Mouse (Mus musculus) kidney, embryonic 16.5 days (tissue): Measurements from ENCODE around the gene Xylt1. TPM values are rescaled to one million over a fixed set of nuclear protein-coding genes. Genes with fewer than 3 reads are reported as not detected.

Experiments used
- ATAC-seq: fragments of 200-750 bp; cut with Nextera tagmentation; 2 replicates; pipeline ENCODE4 v1.8.0; 2017; ENCODE audit warnings: moderate TSS enrichment; ENCODE audit not compliant: low FRiP score, low TSS enrichment
- H3K27ac ChIP-seq: fragments of 300-500 bp; sonication (generic); 2 replicates; pipeline ENCODE4 v1.5.1; 2014; ENCODE audit warnings: low read length
- H3K27me3 ChIP-seq: fragments of 300-500 bp; sonication (generic); 2 replicates; pipeline ENCODE4 v1.6.1; 2014; ENCODE audit warnings: low read length, control low read depth, mixed read lengths; ENCODE audit not compliant: insufficient read depth
- H3K36me3 ChIP-seq: fragments of 300-500 bp; sonication (generic); 2 replicates; pipeline ENCODE4 v1.6.1; 2014; ENCODE audit warnings: low read length, control low read depth, mixed read lengths; ENCODE audit not compliant: insufficient read depth
- H3K4me1 ChIP-seq: fragments of 300-500 bp; sonication (generic); 2 replicates; pipeline ENCODE4 v1.6.1; 2014; ENCODE audit warnings: low read length, control low read depth, mixed read lengths; ENCODE audit not compliant: insufficient read depth
- H3K4me2 ChIP-seq: fragments of 300-500 bp; sonication (generic); replicated peaks from 2 replicates; pipeline ENCODE4 v1.6.1; 2014; ENCODE audit warnings: low read depth, low read length
- H3K4me3 ChIP-seq: fragments of 300-500 bp; sonication (generic); 2 replicates; pipeline ENCODE4 v1.5.1; 2014; ENCODE audit warnings: mild to moderate bottlenecking, low read length
- H3K9ac ChIP-seq: fragments of 300-500 bp; sonication (generic); replicated peaks from 2 replicates; pipeline ENCODE4 v1.6.1; 2014; ENCODE audit warnings: low read length
- H3K9me3 ChIP-seq: fragments of 300-500 bp; sonication (generic); 2 replicates; pipeline ENCODE4 v1.6.1; 2016; ENCODE audit warnings: low read length, control low read depth
- WGBS: fragments of 180-500 bp; shearing (Covaris S2); extraction: QIAGEN DNeasy Blood & Tissue Kit; methylation state at CpG from one replicate; pipeline ENCODE4 v1.1.7; 2014; 5-methylcytosine and 5-hydroxymethylcytosine counted together
- polyA plus RNA-seq: library from polyadenylated mRNA; unstranded; fragments of >200 nt; fragmentation: Nextera tagmentation; extraction: Ambion mirVana; gene quantifications from 2 replicates; pipeline ENCODE4 v1.2.1, GENCODE M21; 2015

Gene Xylt1
- polyA plus RNA-seq, 1 experiment from 2014 or later: 1.6 TPM

DNA sequence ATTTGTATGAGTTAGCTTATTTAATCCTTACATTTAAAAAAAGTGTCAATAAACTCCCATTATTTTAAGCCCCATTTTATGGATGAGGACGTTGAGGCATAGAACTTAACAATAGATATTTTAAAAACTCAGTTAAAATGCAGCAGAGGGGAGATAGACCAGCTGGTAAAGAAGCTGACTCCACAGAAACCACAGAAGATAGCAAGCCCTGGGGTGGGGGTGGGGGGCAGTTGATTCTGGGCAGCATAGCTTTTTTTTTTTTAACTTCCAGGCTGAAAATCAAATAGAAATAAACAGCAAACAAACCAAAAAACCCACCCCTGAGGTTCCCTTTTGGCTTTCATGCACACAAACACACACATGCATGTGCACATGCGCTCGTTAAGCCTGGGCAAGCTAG is 3.6 kb upstream of the Xylt1 start:
- WGBS: 85% methylated on average over 3 of the region's 3 CpGs
- no peak overlapping the region for H3K9ac ChIP-seq
- H3K36me3 ChIP-seq: no peaks in the 10 kb centered on the region
- H3K4me1 ChIP-seq: peaks cover 22% of the 10 kb centered on the region
- H3K9me3 ChIP-seq: no peaks in the 10 kb centered on the region
- no peak overlapping the region for H3K4me3 ChIP-seq
- no peak for ATAC-seq
- no peak overlapping the region for H3K27ac ChIP-seq
- H3K4me2 ChIP-seq: no peak overlapping the region
- no peaks in the 10 kb centered on the region; the same call in 1 of the 2 replicates for H3K27me3 ChIP-seq

DNA sequence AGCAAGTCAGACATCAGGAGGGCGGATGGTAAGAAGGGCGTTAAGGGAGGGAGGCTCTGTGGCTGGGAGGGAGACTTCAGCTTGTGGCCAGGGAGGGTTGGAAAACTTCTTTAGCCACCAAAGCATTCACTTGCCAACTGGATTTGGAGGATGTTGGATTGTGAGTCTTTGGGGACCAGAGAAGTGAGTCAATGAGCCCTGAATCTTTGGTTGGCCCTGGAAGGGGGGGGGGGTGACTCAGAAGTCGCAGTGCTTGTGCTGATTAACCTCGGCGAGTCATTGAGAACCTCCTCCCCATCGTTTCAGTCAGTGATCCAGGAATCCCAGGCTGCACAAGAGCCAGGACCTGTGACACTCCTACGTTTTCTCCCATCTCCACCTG is 752 bp upstream of the Xylt1 start:
- no peaks in the 10 kb centered on the region for H3K36me3 ChIP-seq
- peaks cover 41% of the 10 kb centered on the region for H3K4me1 ChIP-seq
- no peak for ATAC-seq
- WGBS: 5% methylated on average over 7 of the region's 7 CpGs
- H3K27me3 ChIP-seq: no peaks in the 10 kb centered on the region; the same call in 1 of the 2 replicates
- no peaks in the 10 kb centered on the region for H3K9me3 ChIP-seq
- no peak overlapping the region; the same call in 1 of the 2 replicates for H3K27ac ChIP-seq
- H3K4me3 ChIP-seq: peak overlapping the region; percentile 83
- H3K4me2 ChIP-seq: peak overlapping the region; percentile 89
- H3K9ac ChIP-seq: peak overlapping the region; percentile 87

DNA sequence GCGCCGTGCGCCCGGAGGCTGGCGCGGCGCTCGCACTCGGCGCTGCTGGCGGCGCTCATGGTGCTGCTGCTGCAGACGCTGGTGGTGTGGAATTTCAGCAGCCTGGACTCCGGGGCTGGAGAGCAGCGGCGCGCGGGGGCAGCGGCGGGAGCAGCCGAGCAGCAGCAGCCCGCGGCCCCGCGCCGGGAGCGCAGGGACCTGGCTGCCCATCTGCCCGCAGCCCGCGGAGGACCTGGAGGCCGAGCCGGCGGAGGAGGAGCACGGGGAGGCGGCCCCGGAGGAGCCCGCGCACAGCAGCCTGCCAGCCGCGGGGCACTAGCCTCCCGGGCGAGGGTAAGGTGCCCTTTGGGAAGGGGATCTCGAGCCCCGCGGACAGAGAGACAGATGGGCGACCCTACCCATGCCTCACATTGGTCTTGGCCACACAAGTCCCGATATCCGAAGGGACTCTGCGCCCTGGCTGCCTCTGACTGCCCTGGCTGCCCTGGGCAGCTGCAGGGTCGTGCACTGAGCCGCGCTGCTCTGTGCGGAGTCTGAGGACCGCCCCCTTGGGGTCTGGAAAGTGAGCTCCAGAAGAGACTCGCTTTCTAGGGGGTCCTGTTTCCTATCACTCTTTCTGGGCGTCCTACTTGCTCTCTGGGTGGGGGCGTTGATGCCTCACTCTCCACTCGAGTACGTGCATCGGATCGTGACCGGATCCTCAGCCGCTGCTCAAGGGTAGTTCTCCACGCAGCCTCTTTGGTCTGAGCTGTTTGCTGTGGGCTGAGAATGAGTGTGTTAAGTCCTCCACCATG is 606 bp downstream of the Xylt1 start:
- ATAC-seq: peak; percentile 64
- peaks cover 41% of the 10 kb centered on the region for H3K4me1 ChIP-seq

DNA sequence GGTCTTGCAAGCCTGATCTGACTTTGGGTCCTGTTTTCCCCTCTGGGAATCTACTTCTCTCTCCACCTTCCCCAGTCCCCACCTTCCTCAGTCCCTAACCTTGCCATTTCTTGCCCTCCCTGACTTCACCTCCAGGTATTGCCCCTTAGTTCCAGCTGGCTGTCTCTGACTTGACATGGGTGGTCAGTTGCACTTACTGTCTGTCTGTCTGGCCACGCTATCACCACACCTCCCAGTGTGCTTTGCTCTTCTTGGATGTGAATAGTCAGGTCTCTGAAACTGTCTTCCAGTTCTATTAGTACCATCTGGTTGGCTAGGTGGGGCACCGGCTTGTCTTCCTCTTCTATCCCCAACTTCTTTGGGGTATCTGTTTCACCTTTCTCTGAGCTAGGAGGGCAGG is 1.2 kb downstream of the Xylt1 start:
- peak overlapping the region; percentile 89 for H3K4me2 ChIP-seq
- H3K27me3 ChIP-seq: no peaks in the 10 kb centered on the region; the same call in 1 of the 2 replicates
- H3K4me3 ChIP-seq: peak overlapping the region; percentile 83
- no peak overlapping the region for H3K27ac ChIP-seq
- WGBS: 28% methylated on average over 2 of the region's 2 CpGs
- no peaks in the 10 kb centered on the region for H3K9me3 ChIP-seq
- no peaks in the 10 kb centered on the region for H3K36me3 ChIP-seq
- peaks cover 41% of the 10 kb centered on the region for H3K4me1 ChIP-seq
- peak overlapping the region; percentile 87 for H3K9ac ChIP-seq
- ATAC-seq: no peak

More for the DNA sequence above, 606 bp downstream of the Xylt1 start:
- peak overlapping the region; percentile 80 for H3K27ac ChIP-seq
- peak overlapping the region; percentile 89 for H3K4me2 ChIP-seq
- peak overlapping the region; percentile 83 for H3K4me3 ChIP-seq
- H3K9ac ChIP-seq: peak overlapping the region; percentile 87
- no peaks in the 10 kb centered on the region; the same call in 1 of the 2 replicates for H3K27me3 ChIP-seq
- WGBS: 0% methylated on average over 63 of the region's 64 CpGs
- H3K9me3 ChIP-seq: no peaks in the 10 kb centered on the region
- no peaks in the 10 kb centered on the region for H3K36me3 ChIP-seq

DNA sequence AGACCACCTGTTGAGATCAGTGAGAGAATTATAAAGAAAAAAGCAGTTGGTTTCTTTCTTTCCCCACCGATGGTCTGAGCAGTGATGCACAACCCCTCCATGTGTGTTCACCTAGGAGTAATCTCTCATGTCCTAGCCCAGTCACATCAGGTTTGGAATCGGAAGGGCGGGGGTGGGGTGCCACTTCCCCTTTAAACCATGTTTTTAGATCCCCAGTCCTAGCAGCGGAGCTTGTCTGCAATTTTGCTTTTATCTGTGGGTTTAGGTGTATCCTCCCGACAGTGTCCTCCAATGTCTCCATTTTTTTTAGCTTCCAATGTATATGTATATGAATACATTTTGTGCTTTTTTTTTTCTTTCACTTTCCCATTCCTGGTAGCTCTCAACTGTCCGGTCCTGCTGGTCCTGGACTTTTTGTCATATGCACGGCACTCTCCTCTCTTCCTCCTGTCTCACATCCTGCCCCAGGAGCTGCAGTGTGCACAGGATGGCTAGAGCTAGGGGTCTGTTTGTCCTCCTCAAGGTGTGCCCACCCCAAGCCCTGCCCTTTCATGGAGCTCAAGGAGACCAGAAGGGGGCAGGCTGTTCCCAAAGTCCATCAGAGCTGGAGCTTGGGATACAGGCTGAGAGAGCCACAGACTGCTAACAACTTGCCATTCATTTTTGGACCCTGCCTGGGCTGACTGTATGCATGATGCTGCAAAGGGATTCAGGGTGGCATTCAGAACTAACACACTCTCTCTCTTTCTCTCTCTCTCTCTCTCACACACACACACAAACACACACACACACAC is 2.6 kb downstream of the Xylt1 start:
- peaks cover 39% of the 10 kb centered on the region for H3K4me1 ChIP-seq
- no peak for ATAC-seq
- H3K27ac ChIP-seq: no peak overlapping the region
- H3K4me3 ChIP-seq: peak overlapping the region; percentile 83
- H3K9ac ChIP-seq: no peak overlapping the region
- H3K4me2 ChIP-seq: peak overlapping the region; percentile 89
- no peaks in the 10 kb centered on the region for H3K27me3 ChIP-seq
- no peaks in the 10 kb centered on the region for H3K36me3 ChIP-seq
- 70% methylated on average over 7 of the region's 7 CpGs for WGBS
- no peaks in the 10 kb centered on the region for H3K9me3 ChIP-seq

DNA sequence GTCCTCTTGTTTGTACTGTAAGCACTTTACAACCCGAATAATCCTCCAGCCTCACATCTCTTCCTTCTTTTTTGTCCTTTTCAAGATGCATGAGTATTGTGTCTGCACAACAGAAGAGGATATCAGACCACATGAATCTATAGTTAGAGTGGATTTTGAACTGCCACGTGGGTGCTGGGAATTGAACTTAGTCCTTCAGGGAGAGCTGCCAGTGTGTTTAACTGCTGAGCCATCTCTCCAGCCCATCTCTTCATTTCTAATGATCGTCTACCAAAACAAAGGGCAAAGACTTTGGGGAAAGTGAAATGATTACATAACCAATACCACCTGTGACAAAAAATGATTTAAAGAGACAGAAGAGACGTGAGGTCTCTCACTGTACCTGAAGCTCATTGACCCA is 5.6 kb downstream of the Xylt1 start:
- WGBS: 89% methylated on average over 4 of the region's 4 CpGs
- no peaks in the 10 kb centered on the region for H3K9me3 ChIP-seq
- no peak overlapping the region for H3K4me2 ChIP-seq
- H3K4me1 ChIP-seq: peaks cover 23% of the 10 kb centered on the region
- H3K27me3 ChIP-seq: no peaks in the 10 kb centered on the region
- H3K36me3 ChIP-seq: no peaks in the 10 kb centered on the region
- H3K9ac ChIP-seq: no peak overlapping the region
- ATAC-seq: no peak
- H3K4me3 ChIP-seq: no peak overlapping the region
- no peak overlapping the region for H3K27ac ChIP-seq

DNA sequence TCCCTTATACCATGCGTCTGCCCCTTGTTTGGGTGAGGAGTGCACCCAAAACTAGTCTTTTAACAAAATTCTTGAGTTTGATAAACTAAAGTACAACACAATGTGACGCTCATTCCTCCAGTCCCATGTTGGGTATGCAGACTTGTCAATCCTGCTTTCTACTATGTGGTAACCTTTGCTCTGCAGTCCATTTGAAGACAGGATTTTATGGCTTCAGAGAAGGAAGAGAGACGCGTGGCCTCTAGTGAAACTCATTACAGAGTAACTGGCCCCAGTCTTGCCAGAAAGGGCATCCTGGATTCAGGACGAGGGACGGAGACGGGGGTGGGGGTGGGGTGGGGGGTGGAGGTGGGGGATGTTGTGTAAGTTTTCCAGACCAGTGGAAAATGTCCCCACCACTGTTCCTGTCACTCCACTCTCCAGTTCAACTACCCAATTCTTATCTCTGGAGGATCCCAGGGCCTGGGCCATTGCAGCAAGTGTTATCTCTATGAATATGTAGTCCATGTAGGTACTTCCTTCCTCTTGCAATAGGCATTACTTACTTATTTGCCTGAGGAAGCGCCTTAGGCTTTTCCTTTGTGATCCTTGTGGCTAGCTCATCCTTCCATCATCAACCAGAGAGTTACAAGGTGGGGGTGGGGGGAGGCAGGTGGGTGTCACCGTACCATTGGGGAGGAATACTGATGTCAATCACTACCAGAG is 7.7 kb downstream of the Xylt1 start:
- no peak overlapping the region for H3K27ac ChIP-seq
- ATAC-seq: no peak

DNA sequence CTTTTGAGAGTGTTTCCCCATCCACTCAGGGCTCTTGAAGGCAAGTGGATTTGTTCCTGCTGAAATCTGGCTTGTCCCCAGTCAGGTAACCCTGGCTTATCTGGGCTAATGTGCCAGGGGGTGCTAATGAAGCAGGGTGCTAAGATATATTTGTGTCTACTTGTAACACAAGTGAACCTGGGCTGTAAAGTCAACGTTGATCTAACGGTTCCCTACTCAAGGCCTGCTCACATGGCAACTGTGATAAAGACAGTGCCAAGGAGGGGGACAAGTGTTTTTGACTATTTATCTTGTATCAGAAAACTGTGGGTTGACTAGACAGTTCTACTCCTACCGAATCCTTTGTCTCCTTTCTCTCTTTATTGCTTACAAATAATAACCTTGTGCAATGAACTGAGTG is 8.3 kb downstream of the Xylt1 start:
- Histone ChIP-seq H3K4me3 (no peak overlapping the region), H3K4me1 (peaks cover 4% of the 10 kb centered on the region; the same call in 1 of the 2 replicates), H3K9me3 (no peaks in the 10 kb centered on the region), H3K4me2 (no peak overlapping the region), H3K9ac (no peak overlapping the region), H3K27me3 (no peaks in the 10 kb centered on the region), H3K27ac (no peak overlapping the region), H3K36me3 (no peaks in the 10 kb centered on the region)
- 79% methylated on average over 3 of the region's 3 CpGs for WGBS
- ATAC-seq: no peak

More for the DNA sequence above, 7.7 kb downstream of the Xylt1 start:
- no peaks in the 10 kb centered on the region for H3K27me3 ChIP-seq
- no peak overlapping the region for H3K4me3 ChIP-seq
- WGBS: 60% methylated on average over 9 of the region's 9 CpGs
- H3K4me2 ChIP-seq: no peak overlapping the region
- no peaks in the 10 kb centered on the region for H3K9me3 ChIP-seq
- H3K9ac ChIP-seq: no peak overlapping the region
- peaks cover 6% of the 10 kb centered on the region for H3K4me1 ChIP-seq
- H3K36me3 ChIP-seq: no peaks in the 10 kb centered on the region

DNA sequence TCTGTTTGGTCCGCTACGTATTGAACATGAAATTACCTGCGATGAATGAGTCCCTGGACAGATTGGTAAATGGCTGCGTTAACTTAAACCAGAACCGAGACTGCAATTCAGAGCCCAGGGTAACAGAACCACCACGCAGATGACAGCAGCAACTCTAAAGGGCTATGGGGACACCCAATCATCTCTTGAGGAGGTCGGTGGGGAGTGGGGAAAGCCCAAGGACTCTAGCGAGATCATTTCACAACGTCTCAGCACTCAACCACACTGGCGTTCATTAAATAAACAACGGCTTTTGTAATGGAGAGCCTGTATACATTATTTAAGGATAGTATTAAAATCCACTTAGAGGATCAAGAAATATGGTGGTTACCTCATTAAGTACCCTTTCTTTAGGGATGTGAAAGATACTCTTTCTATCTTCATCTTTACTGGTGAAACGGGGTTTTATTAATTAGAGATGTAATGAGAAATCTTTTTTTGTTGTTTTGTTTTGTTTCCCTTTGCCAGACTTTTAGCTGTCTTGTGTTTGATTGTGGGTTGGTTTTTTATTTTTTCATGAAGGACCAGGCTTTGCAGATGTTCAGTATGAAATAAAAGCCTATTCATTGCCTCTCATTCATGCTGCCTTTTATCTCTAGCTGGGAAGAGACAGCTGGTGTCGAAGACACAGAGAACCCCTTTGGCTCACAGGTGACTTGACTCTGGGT is 12.2 kb downstream of the Xylt1 start:
- Histone ChIP-seq H3K4me1 (no peaks in the 10 kb centered on the region), H3K9me3 (no peaks in the 10 kb centered on the region), H3K27me3 (no peaks in the 10 kb centered on the region), H3K4me2 (no peak overlapping the region), H3K9ac (no peak overlapping the region), H3K36me3 (no peaks in the 10 kb centered on the region), H3K27ac (no peak overlapping the region), H3K4me3 (no peak overlapping the region)
- 82% methylated on average over 13 of the region's 13 CpGs for WGBS
- ATAC-seq: no peak
